Mouse (Mus musculus): ENCODE data around the gene Neurod2. TPM values are rescaled to one million over a fixed set of nuclear protein-coding genes. Genes with fewer than 3 reads are reported as not detected.

Neurod2 gene
- total RNA-seq, 2 experiments from 2014 or later: not detected

DNA sequence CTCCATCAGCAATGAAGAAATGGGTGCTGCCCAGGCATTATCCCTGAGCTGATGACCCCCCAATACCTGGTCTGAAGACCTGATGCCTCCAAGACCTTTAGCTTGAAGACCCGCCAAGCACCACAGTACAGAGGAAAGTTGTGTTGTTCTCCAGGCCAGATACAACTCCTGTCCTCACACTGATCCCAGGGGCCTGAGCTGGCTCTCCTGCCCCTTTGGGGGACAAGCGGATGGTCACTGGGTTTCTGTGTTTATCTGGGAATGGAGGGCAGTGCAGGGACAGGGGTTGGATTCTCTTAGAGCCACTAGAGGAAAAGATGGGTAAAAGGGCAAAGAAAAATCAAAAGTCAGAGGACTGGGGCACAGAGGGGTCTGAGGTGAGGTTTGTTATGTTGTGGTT, 9.5 kb downstream of the Neurod2 start:
- no peak for DNase-seq
- intact Hi-C loops (cut with DNase I): no loop called here

DNA sequence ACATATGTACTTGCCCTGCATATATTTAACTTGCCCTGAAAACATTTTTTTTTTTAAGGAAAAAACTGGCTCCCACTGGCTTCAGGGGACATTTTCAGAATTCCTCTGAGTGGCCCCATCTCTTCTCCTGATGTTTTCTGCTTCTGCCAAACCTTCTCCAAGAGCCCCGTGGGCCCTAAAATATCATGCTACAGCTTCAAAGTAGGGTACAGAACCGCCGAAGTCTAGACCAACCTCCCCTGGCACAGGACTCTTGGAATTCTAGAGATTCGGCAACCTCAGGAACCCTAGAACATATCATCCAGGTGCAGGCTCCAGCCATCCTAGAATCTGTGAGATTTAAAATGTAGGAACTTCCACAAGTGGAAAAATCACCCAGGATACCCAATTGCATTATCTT, 9.9 kb downstream of the Neurod2 start:
- no peak for DNase-seq
- intact Hi-C loops (cut with DNase I): no loop called here

DNA sequence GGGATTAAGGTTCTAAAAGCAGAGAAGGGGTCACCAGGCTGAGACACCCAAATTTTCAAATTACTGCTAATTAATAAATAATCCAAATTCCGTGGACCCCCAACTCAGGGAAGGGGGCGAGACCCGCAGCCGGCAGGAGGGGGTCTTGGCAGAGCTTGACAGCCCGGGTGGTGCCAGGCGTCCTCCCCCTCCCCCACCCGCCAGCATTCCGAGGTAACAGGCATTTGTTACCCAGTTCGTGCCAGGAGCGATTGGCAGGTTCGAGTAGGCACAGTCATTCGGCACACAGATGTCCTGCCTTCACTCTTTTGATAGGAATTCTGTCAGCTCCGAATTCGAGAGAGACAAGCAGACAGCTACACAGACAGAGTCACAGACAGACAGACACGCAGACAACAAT, 10.3 kb downstream of the Neurod2 start:
- no peak for DNase-seq
- intact Hi-C loops (cut with DNase I): no loop called here

DNA sequence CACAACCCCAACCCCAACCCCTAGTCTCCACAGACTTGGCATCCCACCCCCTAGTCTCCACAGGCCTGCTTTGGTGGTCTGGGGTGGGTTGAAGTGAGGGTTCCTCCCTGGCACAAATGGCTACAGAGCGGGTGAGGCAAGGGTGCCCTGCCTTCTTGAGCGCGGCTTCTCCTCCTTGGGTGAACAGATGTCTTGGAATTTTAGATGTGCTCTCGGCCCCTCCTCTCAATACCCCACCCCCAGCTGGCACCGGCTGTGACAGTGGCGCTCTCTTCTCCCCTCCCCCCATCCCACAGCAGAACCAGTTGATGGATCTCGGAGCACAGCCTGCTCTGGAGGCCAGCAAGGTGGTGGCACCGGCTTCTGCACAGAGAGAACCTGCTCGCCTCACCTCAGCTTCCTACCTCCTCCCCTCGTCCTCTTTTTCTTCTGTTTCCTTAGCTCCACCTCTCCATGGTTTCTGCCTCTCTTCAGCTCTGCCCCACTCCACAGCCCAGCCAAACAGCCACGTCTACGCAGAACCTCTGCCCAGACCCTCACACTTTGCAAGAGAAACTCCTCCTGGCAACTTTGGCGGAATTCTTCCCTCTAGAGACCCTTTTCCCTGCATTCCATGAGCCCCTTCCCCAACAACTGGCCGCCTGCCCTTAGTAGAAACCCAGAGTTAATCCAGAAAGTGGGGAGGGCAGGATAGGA, 10.9 kb downstream of the Neurod2 start:
- DNase-seq: no peak
- intact Hi-C loops (cut with DNase I): no loop called here

DNA sequence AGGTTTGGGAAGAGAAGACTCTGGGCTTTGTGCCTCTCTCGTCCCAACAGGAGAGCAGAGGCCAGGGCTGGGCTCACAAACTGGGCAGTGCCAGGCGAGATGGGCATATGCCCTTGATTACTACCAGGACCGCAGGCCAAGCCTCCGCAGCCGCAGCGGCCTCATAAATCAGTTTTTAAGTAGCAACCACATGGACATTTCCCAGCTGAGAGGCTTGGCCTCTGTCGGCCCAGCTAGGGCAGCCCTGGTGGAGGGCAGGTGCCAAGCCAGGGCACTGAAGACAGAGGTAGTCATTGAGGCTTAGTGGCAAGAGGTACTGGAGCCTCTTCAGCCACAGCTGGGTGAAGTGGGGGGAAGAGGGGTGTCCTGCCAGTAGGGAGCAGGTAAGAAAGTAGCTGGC, 12.0 kb downstream of the Neurod2 start:
- no peak for DNase-seq
- intact Hi-C loops (cut with DNase I): no loop called here

DNA sequence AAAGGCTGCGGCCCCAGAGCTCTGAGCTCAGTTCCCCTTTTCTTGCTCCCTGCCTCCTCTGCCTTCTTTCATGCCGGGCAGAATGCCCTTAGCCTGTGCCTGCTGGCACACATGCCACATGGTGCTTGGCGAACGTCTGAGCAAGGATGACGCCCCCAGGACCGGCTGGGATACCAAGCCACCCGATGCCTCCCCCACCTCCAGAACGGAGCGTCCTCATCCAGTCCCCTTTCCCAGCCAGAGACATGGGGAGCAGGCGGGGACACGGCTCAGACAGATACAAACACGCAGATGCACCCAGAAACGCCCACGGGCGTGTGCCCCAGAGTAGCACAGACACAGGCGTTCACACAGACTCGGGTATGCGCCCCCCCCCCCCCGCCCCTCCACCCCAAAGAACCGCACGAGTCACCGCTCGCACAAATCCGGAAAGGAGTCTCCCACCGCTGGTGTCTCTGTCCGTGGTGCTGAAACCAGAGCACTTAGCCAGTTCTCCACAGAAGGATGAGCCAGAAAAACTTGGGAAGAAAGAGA, 15.6 kb downstream of the Neurod2 start:
- DNase-seq: peak; percentile 58 to 72
- intact Hi-C loops (cut with DNase I): no loop called here

DNA sequence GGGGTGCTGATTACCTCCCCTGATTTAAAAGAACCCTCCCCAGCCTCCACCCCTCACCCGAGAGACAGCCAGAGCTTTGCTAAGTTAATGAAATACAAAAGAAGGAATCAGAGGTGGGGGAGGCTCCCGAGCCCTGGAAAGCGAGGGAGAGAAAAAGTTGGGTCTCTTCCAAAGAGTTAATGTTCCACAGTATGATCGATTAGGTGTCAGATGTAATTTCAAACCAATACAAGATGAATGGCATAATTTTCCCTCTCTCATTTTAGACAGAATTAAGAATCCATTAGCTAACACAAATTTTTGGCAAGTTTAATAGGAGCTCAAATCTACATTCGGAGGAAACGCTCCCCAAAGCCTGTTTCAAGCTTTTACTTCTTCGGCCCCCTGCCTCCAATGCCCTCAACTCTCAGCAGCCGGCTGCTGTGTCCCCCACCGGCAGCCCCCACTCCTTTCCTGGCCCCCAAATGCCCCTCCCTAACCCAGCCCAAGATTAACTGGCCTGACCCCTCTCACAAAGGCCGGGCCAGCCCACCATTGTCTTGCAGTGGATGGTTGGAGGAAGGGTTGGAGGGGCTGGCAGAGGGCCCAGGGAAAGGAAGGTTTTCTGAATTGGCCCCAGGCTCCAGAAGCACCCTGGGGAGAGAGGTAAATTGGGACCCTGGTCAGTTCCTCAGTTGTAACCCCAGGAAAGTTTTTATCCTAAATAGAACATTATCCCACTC, 30.8 kb downstream of the Neurod2 start:
- intact Hi-C loops (cut with DNase I): no loop called here
- peak; percentile 28 to 46 for DNase-seq

DNA sequence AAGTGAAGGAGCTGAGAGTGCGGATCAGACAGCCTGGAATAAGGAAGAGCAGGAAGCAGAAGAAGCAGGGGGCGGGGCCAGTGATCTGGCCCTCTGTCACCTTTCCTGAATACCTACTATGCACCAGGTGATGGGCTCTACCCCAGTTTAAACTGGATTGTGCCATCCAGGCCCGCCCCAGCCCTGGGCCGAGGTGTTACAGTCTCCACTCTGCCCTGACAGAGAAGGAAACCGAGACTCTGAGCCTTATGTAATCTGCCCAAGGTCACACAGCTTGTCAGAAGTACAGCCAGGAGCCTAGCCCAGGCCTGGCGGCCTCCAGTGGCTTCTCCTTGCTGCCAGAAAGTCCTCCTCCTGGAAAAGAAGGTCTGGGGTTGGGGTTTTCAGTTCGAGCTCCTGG, 31.7 kb downstream of the Neurod2 start:
- intact Hi-C loops (cut with DNase I): no loop called here
- DNase-seq: no peak

DNA sequence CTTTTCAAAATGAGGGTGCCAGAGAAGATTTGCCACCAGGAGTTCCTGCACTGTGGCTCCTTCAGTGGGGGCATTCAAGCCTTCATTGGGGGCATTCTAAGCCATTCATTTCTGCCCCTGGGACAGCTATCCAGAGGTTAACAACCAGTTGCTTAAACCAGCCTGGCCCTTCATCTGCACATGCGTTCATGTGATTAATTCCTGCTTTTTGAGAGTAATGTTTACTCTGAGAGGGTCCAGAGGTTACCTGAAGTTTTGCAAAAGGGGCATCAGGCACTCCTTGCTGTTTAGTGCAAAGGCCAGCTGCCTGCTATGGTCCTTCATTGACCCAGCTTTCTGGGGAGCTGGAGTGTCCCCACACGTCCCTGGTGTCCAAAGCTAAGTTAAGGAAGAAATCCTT, 32.5 kb downstream of the Neurod2 start:
- DNase-seq: no peak
- intact Hi-C loops (cut with DNase I): no loop called here

DNA sequence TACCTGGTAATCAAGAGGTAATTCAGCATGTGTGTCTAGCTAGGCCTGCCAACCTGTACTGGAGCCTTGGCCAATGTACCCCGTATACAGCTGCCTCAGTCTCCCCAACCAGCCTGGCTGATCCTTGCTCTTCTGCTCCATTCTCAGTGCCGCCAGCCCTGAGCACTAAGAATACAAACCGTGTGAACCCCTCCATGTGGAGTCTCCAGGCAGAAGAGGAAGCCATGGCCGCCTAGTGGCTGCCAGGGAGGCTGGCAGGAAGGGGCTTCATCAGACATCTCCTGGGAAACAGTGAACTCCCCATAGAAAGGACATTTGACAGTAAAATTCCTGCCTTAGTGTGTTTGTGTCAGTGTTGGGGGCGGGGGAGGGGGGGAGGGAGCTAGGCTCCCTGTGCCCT, 33.2 kb downstream of the Neurod2 start:
- DNase-seq: no peak

DNA sequence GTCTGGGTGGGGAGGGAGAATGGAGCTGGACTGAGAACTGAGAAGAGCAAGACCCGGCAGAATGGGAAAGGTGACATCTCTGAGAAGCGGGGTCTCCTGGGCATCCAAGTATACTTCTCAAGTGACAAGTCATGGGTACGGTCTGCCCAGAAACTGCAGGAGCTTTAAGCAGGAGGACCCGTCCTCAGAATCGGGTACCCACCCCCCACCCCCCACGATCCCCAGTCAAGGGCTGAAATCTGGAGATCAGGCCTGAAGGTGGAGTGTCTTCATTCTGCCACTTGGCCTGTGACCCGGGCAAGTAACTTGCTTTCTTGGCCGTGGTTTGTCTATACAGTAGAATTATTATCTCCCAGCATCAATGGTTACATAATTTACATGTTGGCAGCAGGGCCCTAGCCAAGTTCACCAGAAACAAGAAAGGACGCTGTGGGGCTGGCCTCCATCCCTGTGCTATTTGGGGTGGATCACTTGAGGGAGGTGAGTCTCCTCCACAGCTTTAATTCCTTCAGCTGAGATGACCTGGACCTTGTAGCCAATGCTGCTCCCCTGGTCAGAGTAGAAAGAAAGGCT, 34.3 kb downstream of the Neurod2 start:
- no peak for DNase-seq
- intact Hi-C loops (cut with DNase I): loop anchor here (2.0 kb wide), 1 partner anchor 48 kb away; no protein-coding TSS in a partner anchor

More for the DNA sequence above, 33.2 kb downstream of the Neurod2 start:
- intact Hi-C loops (cut with DNase I): no loop called here

DNA sequence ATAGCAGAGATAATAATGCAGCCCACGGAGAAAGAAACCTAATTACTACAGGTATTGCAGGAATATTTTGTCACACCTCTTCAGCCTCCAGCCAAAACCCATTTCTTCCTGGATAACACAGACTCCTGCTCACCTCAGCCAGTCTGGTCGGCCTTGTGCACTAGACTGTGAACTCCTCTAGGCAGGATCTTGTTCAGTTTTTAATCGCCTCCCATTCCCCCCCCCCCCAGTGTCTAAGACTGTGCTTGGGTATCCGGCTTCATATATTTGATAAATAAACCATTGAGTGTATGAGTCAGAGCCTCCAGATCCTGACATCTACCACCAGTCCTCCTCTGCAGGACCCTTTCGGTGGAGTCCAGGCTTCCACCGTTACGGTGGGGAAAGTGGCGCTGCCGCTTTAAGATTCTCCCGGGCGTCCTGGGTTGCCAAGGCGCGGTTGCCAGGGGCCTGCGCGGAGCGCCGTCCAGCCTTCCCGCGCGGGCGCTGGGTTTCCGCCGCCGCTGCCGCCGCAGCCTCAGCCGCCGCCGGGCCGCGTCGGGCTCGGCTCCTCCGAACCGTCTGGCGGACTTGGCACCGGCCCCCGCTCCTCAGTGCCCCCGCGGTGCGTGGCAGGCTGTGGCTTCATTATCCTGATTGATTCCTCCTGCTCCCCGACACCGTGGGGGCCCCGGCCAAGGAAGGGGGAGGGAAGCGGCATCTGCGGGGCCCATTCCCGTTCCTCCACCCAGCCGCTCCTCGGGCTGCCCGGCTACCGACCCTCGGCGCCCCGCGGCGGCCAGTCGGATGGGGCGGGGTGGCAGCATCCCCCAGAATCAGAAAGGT, 35.0 kb downstream of the Neurod2 start:
- peak; percentile 71 to 72 for DNase-seq
- intact Hi-C loops (cut with DNase I): loop anchor here (2.0 kb wide), 1 partner anchor 48 kb away; no protein-coding TSS in a partner anchor

DNA sequence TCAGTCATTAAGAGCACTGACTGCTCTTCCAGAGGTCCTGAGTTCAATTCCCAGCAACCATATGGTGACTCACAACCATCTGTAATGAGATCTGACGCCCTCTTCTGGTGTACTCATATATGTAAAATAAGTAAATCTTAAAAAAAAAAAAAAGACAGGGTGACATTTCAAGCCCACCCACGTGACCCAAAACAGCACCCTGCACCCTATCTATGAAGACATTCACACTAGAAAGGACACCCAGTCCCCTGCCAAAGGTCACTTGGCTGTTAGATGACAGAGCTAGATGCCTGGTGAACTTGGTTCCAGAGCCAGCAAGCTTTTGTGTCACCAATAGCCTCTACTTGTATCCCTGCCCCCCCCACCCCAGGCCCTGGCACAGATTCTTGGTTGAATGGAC, 36.4 kb downstream of the Neurod2 start:
- intact Hi-C loops (cut with DNase I): no loop called here
- DNase-seq: no peak

DNA sequence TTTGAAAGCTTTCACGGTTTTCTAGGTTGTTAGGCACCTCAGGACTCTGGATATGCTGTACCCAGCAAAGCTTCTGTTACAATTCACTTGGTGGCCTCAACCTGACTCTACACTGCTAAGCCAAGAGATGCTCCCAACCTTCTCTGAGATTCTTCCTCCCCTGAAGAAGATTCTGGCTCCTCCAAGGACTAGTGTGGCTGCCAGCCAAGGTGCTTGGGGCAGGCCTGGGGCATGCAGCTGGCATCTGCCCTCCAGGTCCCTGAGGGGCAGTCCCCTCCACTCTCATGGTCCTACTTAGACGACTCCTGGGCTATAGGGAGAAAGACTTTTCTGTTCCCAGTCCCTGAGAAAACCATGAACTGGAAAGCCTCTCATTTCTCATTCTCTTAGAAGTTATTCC, 38.5 kb downstream of the Neurod2 start:
- intact Hi-C loops (cut with DNase I): no loop called here
- no peak for DNase-seq

DNA sequence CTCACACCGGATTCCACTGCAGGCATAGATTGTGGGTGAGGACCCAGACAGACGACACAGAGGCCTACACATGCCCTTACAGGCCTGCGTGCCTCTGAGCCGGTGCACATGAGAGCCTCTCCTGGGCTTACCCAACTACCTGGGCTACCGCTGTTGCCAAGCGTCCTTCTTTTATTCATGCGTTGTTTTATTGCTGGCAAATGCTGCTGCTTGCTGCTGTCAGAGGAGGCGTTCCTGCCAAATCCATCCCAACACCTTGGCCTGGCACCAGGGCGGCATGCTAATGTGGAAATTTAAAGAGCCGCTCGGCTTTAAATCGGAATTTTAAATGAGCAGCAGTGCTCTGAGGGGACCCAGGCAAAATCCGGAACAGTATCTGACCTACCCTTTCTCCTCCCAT, 39.6 kb downstream of the Neurod2 start:
- DNase-seq: no peak
- intact Hi-C loops (cut with DNase I): no loop called here

DNA sequence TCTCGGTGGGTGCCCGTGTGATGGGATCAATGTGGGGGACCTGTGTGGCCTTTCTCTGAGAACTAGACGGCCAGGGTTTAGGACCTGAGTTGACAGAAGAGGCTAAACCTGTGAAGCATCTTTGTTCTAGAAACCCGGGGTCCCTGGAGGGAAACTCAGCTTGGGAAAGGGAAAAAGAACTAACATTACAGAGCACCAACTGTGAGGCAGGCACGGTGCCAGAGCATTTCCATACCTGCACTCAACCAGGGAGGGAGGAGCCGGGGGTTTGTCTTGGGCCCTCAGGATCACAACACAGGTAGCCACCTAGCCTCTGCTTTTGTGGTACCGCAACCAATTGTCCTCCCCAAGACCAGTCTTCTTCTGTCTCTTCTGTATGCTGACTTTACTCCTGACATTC, 41.5 kb downstream of the Neurod2 start:
- no peak for DNase-seq
- intact Hi-C loops (cut with DNase I): no loop called here

DNA sequence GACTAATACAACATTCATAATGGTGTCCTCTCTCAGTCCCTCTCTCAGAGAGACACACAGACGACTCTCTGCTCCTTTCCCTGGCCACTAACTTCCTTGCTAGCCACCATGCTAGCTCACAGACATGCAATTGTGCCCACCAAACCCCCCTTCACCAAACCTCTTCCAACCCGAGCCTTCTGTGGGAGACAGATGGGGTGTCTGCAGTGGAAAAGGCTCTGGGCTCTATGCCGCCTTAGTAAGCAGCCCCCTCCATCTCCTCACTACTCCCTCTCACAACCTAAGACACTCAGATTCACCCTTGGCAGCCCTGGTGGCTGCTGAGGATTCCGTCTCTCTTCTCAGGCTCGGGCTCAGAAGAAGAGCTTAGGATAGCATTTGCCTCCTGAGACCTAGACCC, 41.9 kb downstream of the Neurod2 start:
- DNase-seq: no peak
- intact Hi-C loops (cut with DNase I): no loop called here

DNA sequence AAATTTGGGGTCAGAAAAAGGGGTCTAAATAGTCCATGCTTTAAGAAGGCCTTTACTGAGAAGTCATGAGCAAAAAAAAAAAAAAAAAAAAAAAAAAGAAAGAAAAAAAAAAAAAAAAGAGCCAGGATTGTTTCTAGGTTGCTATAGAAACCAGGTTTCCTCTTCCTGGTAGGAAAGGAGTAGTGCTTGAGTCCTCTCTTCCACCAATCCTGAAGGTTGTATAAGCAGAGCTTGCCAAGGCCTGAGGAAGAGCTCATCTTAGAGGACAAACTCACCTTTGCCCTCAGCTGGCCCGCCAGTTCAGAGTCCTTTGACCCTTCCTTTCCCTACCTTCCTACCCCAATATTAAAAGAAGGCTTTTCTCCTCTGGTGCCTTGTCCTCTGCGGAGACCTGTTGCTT, 44.1 kb downstream of the Neurod2 start:
- intact Hi-C loops (cut with DNase I): no loop called here
- no peak for DNase-seq

DNA sequence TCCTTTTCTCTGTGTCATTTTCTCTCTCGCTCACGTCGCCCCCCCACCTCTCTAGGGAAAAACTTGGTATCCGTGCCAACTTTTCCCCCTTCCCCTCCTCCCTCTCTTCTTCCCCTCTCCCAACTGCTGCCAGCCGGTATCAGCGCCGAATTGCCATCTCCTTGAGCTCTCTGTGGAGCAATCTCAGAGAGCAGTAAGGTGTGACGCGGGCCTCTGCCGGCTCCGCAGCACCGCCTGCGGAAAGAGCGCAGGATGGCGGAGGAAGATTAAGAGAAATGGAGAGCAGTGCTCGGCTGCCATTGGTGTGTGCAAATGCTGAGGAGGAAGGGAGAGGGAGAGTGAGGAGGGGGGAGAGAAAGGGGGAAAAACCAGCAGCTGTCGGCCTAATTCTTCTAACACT, 45.2 kb downstream of the Neurod2 start:
- intact Hi-C loops (cut with DNase I): no loop called here
- DNase-seq: no peak

DNA sequence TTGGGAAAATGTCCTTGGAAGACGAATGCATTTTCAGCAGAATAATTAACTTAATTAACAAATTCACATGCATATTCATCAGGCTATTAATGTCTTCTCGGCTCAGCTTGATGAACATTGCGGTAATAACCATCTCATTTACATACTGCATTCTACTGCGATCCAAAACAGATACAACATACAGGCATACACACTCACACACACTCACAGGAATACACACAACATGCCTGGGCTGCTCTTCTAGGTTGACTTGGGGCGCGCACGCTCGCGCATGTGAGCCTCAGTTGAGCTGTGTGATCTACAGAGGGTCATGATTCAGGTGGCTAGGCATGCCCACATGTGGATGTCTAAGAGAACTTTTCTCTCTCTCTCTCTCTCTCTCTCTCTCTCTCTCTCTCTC, 45.7 kb downstream of the Neurod2 start:
- no peak for DNase-seq
- intact Hi-C loops (cut with DNase I): no loop called here
